Mouse (Mus musculus): ENCODE measurements around the gene Leng8.

Leng8 gene

GRCm38 (mm10) chr7:4141648-4142325 is 4.9 kb downstream of the Leng8 start:
- in situ Hi-C loops (cut with MboI; ENCODE audit: low pct_unique_long_range_greater_than_20kb in 1 of 2, low sequenced_read_pairs in 2 of 2, unreplicated experiment in 1 of 2) = loop anchor here (25.0 kb wide), 2 partner anchors 296 to 454 kb away; partner anchors contain the start of genes Mboat7 (in 1 of the 2), Rdh13 (in 1 of the 2), Tmc4 (in 1 of the 2) and Tsen34 (in 1 of the 2)

GRCm38 (mm10) chr7:4142796-4143445 is 6.1 kb downstream of the Leng8 start:
- in situ Hi-C loops (cut with MboI; ENCODE audit: low pct_unique_long_range_greater_than_20kb in 1 of 2, low sequenced_read_pairs in 2 of 2, unreplicated experiment in 1 of 2) = loop anchor here (25.0 kb wide), 2 partner anchors 294 to 456 kb away; partner anchors contain the start of genes Mboat7 (in 1 of the 2), Rdh13 (in 1 of the 2), Tmc4 (in 1 of the 2) and Tsen34 (in 1 of the 2)

- in situ Hi-C loops (cut with MboI; ENCODE audit: low pct_unique_long_range_greater_than_20kb in 1 of 2, low sequenced_read_pairs in 2 of 2, unreplicated experiment in 1 of 2) = loop anchor here (25.0 kb wide), 2 partner anchors 294 to 456 kb away; partner anchors contain the start of genes Mboat7 (in 1 of the 2), Rdh13 (in 1 of the 2), Tmc4 (in 1 of the 2) and Tsen34 (in 1 of the 2)
Observed at GRCm38 (mm10) chr7:4143506-4143905, 6.7 kb downstream of the Leng8 start.

- in situ Hi-C loops (cut with MboI; ENCODE audit: low pct_unique_long_range_greater_than_20kb in 1 of 2, low sequenced_read_pairs in 2 of 2, unreplicated experiment in 1 of 2) = loop anchor here (25.0 kb wide), 2 partner anchors 293 to 457 kb away; partner anchors contain the start of genes Mboat7 (in 1 of the 2), Rdh13 (in 1 of the 2), Tmc4 (in 1 of the 2) and Tsen34 (in 1 of the 2)
Observed at GRCm38 (mm10) chr7:4144046-4144445, 7.2 kb downstream of the Leng8 start.

GRCm38 (mm10) chr7:4144766-4145551 is 8.1 kb downstream of the Leng8 start:
- in situ Hi-C loops (cut with MboI; ENCODE audit: low pct_unique_long_range_greater_than_20kb in 1 of 2, low sequenced_read_pairs in 2 of 2, unreplicated experiment in 1 of 2) = loop anchor here (25.0 kb wide), 2 partner anchors 292 to 458 kb away; partner anchors contain the start of genes Mboat7 (in 1 of the 2), Rdh13 (in 1 of the 2), Tmc4 (in 1 of the 2) and Tsen34 (in 1 of the 2)

- in situ Hi-C loops (cut with MboI; ENCODE audit: low pct_unique_long_range_greater_than_20kb in 1 of 2, low sequenced_read_pairs in 2 of 2, unreplicated experiment in 1 of 2) = loop anchor here (25.0 kb wide), 2 partner anchors 292 to 458 kb away; partner anchors contain the start of genes Mboat7 (in 1 of the 2), Rdh13 (in 1 of the 2), Tmc4 (in 1 of the 2) and Tsen34 (in 1 of the 2)
Observed at GRCm38 (mm10) chr7:4145552-4146190, 8.8 kb downstream of the Leng8 start.

GRCm38 (mm10) chr7:4146241-4147180 is 9.7 kb downstream of the Leng8 start:
- in situ Hi-C loops (cut with MboI; ENCODE audit: low pct_unique_long_range_greater_than_20kb in 1 of 2, low sequenced_read_pairs in 2 of 2, unreplicated experiment in 1 of 2) = loop anchor here (25.0 kb wide), 2 partner anchors 291 to 459 kb away; partner anchors contain the start of genes Mboat7 (in 1 of the 2), Rdh13 (in 1 of the 2), Tmc4 (in 1 of the 2) and Tsen34 (in 1 of the 2)

GRCm38 (mm10) chr7:4147371-4147770 is 10.5 kb downstream of the Leng8 start:
- in situ Hi-C loops (cut with MboI; ENCODE audit: low pct_unique_long_range_greater_than_20kb in 1 of 2, low sequenced_read_pairs in 2 of 2, unreplicated experiment in 1 of 2) = loop anchor here (25.0 kb wide), 2 partner anchors 290 to 460 kb away; partner anchors contain the start of genes Mboat7 (in 1 of the 2), Rdh13 (in 1 of the 2), Tmc4 (in 1 of the 2) and Tsen34 (in 1 of the 2)

- in situ Hi-C loops (cut with MboI; ENCODE audit: low pct_unique_long_range_greater_than_20kb in 1 of 2, low sequenced_read_pairs in 2 of 2, unreplicated experiment in 1 of 2) = loop anchor here (25.0 kb wide), 2 partner anchors 289 to 461 kb away; partner anchors contain the start of genes Mboat7 (in 1 of the 2), Rdh13 (in 1 of the 2), Tmc4 (in 1 of the 2) and Tsen34 (in 1 of the 2)
Observed at GRCm38 (mm10) chr7:4147836-4148235, 11.0 kb downstream of the Leng8 start.

- in situ Hi-C loops (cut with MboI; ENCODE audit: low pct_unique_long_range_greater_than_20kb in 1 of 2, low sequenced_read_pairs in 2 of 2, unreplicated experiment in 1 of 2) = loop anchor here (25.0 kb wide), 2 partner anchors 289 to 461 kb away; partner anchors contain the start of genes Mboat7 (in 1 of the 2), Rdh13 (in 1 of the 2), Tmc4 (in 1 of the 2) and Tsen34 (in 1 of the 2)
Observed at GRCm38 (mm10) chr7:4148341-4149208, 11.7 kb downstream of the Leng8 start.

- in situ Hi-C loops (cut with MboI; ENCODE audit: low pct_unique_long_range_greater_than_20kb in 1 of 2, low sequenced_read_pairs in 2 of 2, unreplicated experiment in 1 of 2) = loop anchor here (25.0 kb wide), 2 partner anchors 288 to 462 kb away; partner anchors contain the start of genes Mboat7 (in 1 of the 2), Rdh13 (in 1 of the 2), Tmc4 (in 1 of the 2) and Tsen34 (in 1 of the 2)
Observed at GRCm38 (mm10) chr7:4149209-4150054, 12.6 kb downstream of the Leng8 start.

- in situ Hi-C loops (cut with MboI; ENCODE audit: low pct_unique_long_range_greater_than_20kb in 1 of 2, low sequenced_read_pairs in 2 of 2, unreplicated experiment in 1 of 2) = no loop called here
Observed at GRCm38 (mm10) chr7:4150059-4150541, 13.3 kb downstream of the Leng8 start, which contains the start of gene Leng9. Gene Leng9 (minus strand): TSS chr7:4150374.

- in situ Hi-C loops (cut with MboI; ENCODE audit: low pct_unique_long_range_greater_than_20kb in 1 of 2, low sequenced_read_pairs in 2 of 2, unreplicated experiment in 1 of 2) = no loop called here
Observed at GRCm38 (mm10) chr7:4150811-4151221, 14.0 kb downstream of the Leng8 start.

- in situ Hi-C loops (cut with MboI; ENCODE audit: low pct_unique_long_range_greater_than_20kb in 1 of 2, low sequenced_read_pairs in 2 of 2, unreplicated experiment in 1 of 2) = no loop called here
Observed at GRCm38 (mm10) chr7:4151241-4151640, 14.4 kb downstream of the Leng8 start.
